Mouse (Mus musculus): ENCODE measurements around the gene Mycbpap.
A peak's percentile ranks its signal among the peaks of the same experiment; 100 is the strongest.

The Mycbpap gene

GRCm38 (mm10) chr11:94521219-94521843 lies at the start of gene Mycbpap:
Gene Mycbpap (minus strand): TSS chr11:94521742.
- TF ChIP-seq POU5F1 (IDR thresholded peaks at IDR 0.05; ENCODE audit: borderline replicate concordance, low read length): no peak
- TF ChIP-seq NANOG (IDR thresholded peaks at IDR 0.05; ENCODE audit: borderline replicate concordance, low read length): no peak
- TF ChIP-seq CTCF (conservative IDR thresholded peaks at IDR 0.05; ENCODE audit: low read length): no peak
- Histone ChIP-seq H3K9me3 (ENCODE audit: low read length) (no peaks in the 10 kb centered on the region), H3K36me3 (ENCODE audit: insufficient read depth, low read length) (no peaks in the 10 kb centered on the region), H3K4me1 (replicated peaks; ENCODE audit: low read depth, low read length) (peaks cover 22% of the 10 kb centered on the region), H3K4me3 (replicated peaks; ENCODE audit: low read length) (peak within 1 kb of the TSS; percentile 75), H3K27me3 (ENCODE audit: insufficient read depth, low read length) (peaks cover 39% of the 10 kb centered on the region)

- no peaks in the 10 kb centered on the region for H3K9me3 ChIP-seq (ENCODE audit: low read length)
- no peak for TF ChIP-seq NANOG (IDR thresholded peaks at IDR 0.05; ENCODE audit: borderline replicate concordance, low read length)
- no peaks in the 10 kb centered on the region for H3K36me3 ChIP-seq (ENCODE audit: insufficient read depth, low read length)
- H3K27me3 ChIP-seq (ENCODE audit: insufficient read depth, low read length): peaks cover 25% of the 10 kb centered on the region
- H3K4me1 ChIP-seq (replicated peaks; ENCODE audit: low read depth, low read length): peaks cover 52% of the 10 kb centered on the region
- H3K4me3 ChIP-seq (replicated peaks; ENCODE audit: low read length): no peak overlapping the region
Observed at GRCm38 (mm10) chr11:94570612-94571011, 49.1 kb upstream of the Mycbpap start.

GRCm38 (mm10) chr11:94567326-94567725 lies 45.8 kb upstream of the Mycbpap start:
- H3K4me3 ChIP-seq (replicated peaks; ENCODE audit: low read length): no peak overlapping the region
- no peaks in the 10 kb centered on the region for H3K36me3 ChIP-seq (ENCODE audit: insufficient read depth, low read length)
- peaks cover 58% of the 10 kb centered on the region for H3K4me1 ChIP-seq (replicated peaks; ENCODE audit: low read depth, low read length)
- peaks cover 48% of the 10 kb centered on the region for H3K27me3 ChIP-seq (ENCODE audit: insufficient read depth, low read length)
- no peaks in the 10 kb centered on the region for H3K9me3 ChIP-seq (ENCODE audit: low read length)
- TF ChIP-seq CTCF (conservative IDR thresholded peaks at IDR 0.05; ENCODE audit: low read length) (no peak), POU5F1 (IDR thresholded peaks at IDR 0.05; ENCODE audit: borderline replicate concordance, low read length) (no peak), NANOG (IDR thresholded peaks at IDR 0.05; ENCODE audit: borderline replicate concordance, low read length) (no peak)

GRCm38 (mm10) chr11:94566534-94566933 lies 45.0 kb upstream of the Mycbpap start:
- Histone ChIP-seq H3K9me3 (ENCODE audit: low read length) (no peaks in the 10 kb centered on the region), H3K4me3 (replicated peaks; ENCODE audit: low read length) (no peak overlapping the region), H3K36me3 (ENCODE audit: insufficient read depth, low read length) (no peaks in the 10 kb centered on the region), H3K4me1 (replicated peaks; ENCODE audit: low read depth, low read length) (peaks cover 54% of the 10 kb centered on the region), H3K27me3 (ENCODE audit: insufficient read depth, low read length) (peaks cover 48% of the 10 kb centered on the region)
- TF ChIP-seq POU5F1 (IDR thresholded peaks at IDR 0.05; ENCODE audit: borderline replicate concordance, low read length) (no peak), NANOG (IDR thresholded peaks at IDR 0.05; ENCODE audit: borderline replicate concordance, low read length) (no peak), CTCF (conservative IDR thresholded peaks at IDR 0.05; ENCODE audit: low read length) (no peak)

- Histone ChIP-seq H3K4me1 (replicated peaks; ENCODE audit: low read depth, low read length) (peaks cover 40% of the 10 kb centered on the region), H3K4me3 (replicated peaks; ENCODE audit: low read length) (peak overlapping the region; percentile 70), H3K27me3 (ENCODE audit: insufficient read depth, low read length) (peaks cover 48% of the 10 kb centered on the region), H3K36me3 (ENCODE audit: insufficient read depth, low read length) (no peaks in the 10 kb centered on the region), H3K9me3 (ENCODE audit: low read length) (no peaks in the 10 kb centered on the region)
- TF ChIP-seq NANOG (IDR thresholded peaks at IDR 0.05; ENCODE audit: borderline replicate concordance, low read length) (no peak), CTCF (conservative IDR thresholded peaks at IDR 0.05; ENCODE audit: low read length) (no peak), POU5F1 (IDR thresholded peaks at IDR 0.05; ENCODE audit: borderline replicate concordance, low read length) (no peak)
Observed at GRCm38 (mm10) chr11:94565151-94565479, 43.6 kb upstream of the Mycbpap start.

- TF ChIP-seq CTCF (conservative IDR thresholded peaks at IDR 0.05; ENCODE audit: low read length) (no peak), POU5F1 (IDR thresholded peaks at IDR 0.05; ENCODE audit: borderline replicate concordance, low read length) (no peak), NANOG (IDR thresholded peaks at IDR 0.05; ENCODE audit: borderline replicate concordance, low read length) (no peak)
- Histone ChIP-seq H3K9me3 (ENCODE audit: low read length) (no peaks in the 10 kb centered on the region), H3K4me3 (replicated peaks; ENCODE audit: low read length) (peak within 1 kb of the TSS; percentile 70), H3K36me3 (ENCODE audit: insufficient read depth, low read length) (no peaks in the 10 kb centered on the region), H3K4me1 (replicated peaks; ENCODE audit: low read depth, low read length) (peaks cover 39% of the 10 kb centered on the region), H3K27me3 (ENCODE audit: insufficient read depth, low read length) (peaks cover 48% of the 10 kb centered on the region)
Observed at GRCm38 (mm10) chr11:94564437-94565150, 43.1 kb upstream of the Mycbpap start, which contains the start of gene Chad. Gene Chad (plus strand): TSS chr11:94565047.

- no peaks in the 10 kb centered on the region for H3K9me3 ChIP-seq (ENCODE audit: low read length)
- TF ChIP-seq NANOG (IDR thresholded peaks at IDR 0.05; ENCODE audit: borderline replicate concordance, low read length): no peak
- 0 out of 2 replicates have a peak, but pooled peaks have one; percentile 2 for TF ChIP-seq CTCF (conservative IDR thresholded peaks at IDR 0.05; ENCODE audit: low read length)
- TF ChIP-seq POU5F1 (IDR thresholded peaks at IDR 0.05; ENCODE audit: borderline replicate concordance, low read length): no peak
- peaks cover 48% of the 10 kb centered on the region for H3K27me3 ChIP-seq (ENCODE audit: insufficient read depth, low read length)
- H3K4me3 ChIP-seq (replicated peaks; ENCODE audit: low read length): peak overlapping the region; percentile 70
- H3K4me1 ChIP-seq (replicated peaks; ENCODE audit: low read depth, low read length): peaks cover 42% of the 10 kb centered on the region
- no peaks in the 10 kb centered on the region for H3K36me3 ChIP-seq (ENCODE audit: insufficient read depth, low read length)
Observed at GRCm38 (mm10) chr11:94563821-94564220, 42.3 kb upstream of the Mycbpap start.

GRCm38 (mm10) chr11:94563383-94563782 lies 41.8 kb upstream of the Mycbpap start:
- Histone ChIP-seq H3K4me3 (replicated peaks; ENCODE audit: low read length) (peak overlapping the region; percentile 70; the same call in 1 of the 2 replicates), H3K4me1 (replicated peaks; ENCODE audit: low read depth, low read length) (peaks cover 42% of the 10 kb centered on the region), H3K9me3 (ENCODE audit: low read length) (no peaks in the 10 kb centered on the region), H3K36me3 (ENCODE audit: insufficient read depth, low read length) (no peaks in the 10 kb centered on the region), H3K27me3 (ENCODE audit: insufficient read depth, low read length) (peaks cover 48% of the 10 kb centered on the region)
- no peak for TF ChIP-seq POU5F1 (IDR thresholded peaks at IDR 0.05; ENCODE audit: borderline replicate concordance, low read length)
- TF ChIP-seq CTCF (conservative IDR thresholded peaks at IDR 0.05; ENCODE audit: low read length): no peak
- TF ChIP-seq NANOG (IDR thresholded peaks at IDR 0.05; ENCODE audit: borderline replicate concordance, low read length): no peak

All from E14TG2a.4 (cell line).